Mouse (Mus musculus): Measurements from ENCODE around the gene Adcy7.

DNA sequence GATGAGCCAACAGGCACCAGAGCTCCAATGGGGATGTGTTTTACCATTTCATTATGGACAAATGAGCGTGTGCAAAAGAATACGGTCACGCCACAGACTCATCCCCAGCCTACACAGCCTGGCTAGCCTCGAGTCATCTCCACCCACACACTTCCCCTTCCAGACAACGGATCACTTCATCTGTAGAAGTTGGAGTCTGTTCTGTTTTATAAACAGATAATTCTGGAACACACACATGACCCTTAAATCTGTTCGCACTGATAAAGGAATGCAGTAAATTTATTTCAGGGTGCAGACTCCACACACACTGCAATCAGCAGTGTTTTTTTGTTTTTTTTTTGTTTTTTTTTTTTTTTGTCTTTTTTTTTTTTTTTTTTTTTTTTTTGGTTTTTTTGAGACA is 7.5 kb downstream of the Adcy7 start:
- TF ChIP-seq POLR2A (IDR thresholded peaks at IDR 0.05; ENCODE audit: control insufficient read depth, low read depth, low read length) = no peak
- TF ChIP-seq CTCF (IDR thresholded peaks at IDR 0.05; ENCODE audit: control insufficient read depth, insufficient read depth, insufficient replicate concordance, low read depth, low read length) = no peak
